Mouse (Mus musculus): ENCODE results near the gene Plekhh1. TPM values are rescaled to one million over a fixed set of nuclear protein-coding genes. Genes with fewer than 3 reads are reported as not detected.
A peak's percentile ranks its signal among the peaks of the same experiment; 100 is the strongest.

Plekhh1 gene
- 10 to 100 TPM in 1 of 2 experiments, 1 to 10 TPM in 1; 8.5 to 11.4 TPM for total RNA-seq (2021)
- long read RNA-seq, experiment 1, full-length matches to known transcripts = 1 of 1 reads
- long read RNA-seq, experiment 1, partial matches to known transcripts = 0 of 1 reads
- long read RNA-seq, experiment 1, other reads (novel, unspliced or antisense) = 0 of 1 reads
- long read RNA-seq, experiment 2, full-length matches to known transcripts = 1 of 1 reads
- long read RNA-seq, experiment 2, partial matches to known transcripts = 0 of 1 reads
- long read RNA-seq, experiment 2, other reads (novel, unspliced or antisense) = 0 of 1 reads

- no peak for DNase-seq (ENCODE audit: low spot score in 2 of 2)
Measured at GRCm38 (mm10) chr12:79028911-79029861, at the start of gene Plekhh1. Gene Plekhh1 (plus strand): TSS chr12:79029163.

DNA sequence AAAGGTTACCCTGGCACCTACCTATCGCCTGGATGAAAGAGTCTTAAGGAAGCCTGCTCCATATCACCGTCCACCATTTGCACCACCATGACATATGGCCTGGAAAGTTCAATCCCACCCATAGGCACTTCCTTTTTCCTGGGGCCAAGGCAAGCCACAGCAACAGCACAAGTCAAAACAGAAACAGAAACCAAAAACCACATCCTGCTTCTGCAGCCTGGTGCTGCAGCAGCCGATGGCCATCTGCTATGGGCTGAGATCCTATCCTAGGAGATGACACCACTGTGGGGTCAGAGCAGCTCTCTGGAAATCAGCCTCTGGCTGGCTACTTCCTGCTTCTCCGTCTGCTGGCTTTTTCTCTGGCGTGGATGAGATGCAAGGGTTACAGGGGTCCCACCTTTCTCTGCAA is 48.3 kb upstream of the Plekhh1 start:
- DNase-seq (ENCODE audit: low spot score in 2 of 2) = no peak

DNA sequence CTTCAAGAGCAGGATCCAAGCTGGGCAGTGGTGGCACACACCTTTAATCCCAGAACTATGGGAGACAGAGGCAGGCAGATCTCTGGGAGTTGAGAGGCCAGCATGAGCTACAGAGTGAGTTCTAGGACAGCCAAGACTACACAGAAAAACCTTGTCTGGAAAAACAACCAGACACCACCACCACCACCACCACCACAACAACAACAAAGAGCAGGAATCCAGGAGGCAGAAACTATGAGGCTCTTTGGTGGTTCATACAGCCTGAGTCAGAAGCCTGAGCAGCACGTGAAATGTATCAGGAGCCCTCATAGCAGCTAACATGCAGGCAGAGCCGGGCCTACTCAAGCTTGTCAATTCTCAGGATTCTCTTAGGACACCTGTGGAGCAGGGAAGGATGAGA is 47.8 kb upstream of the Plekhh1 start:
- DNase-seq (ENCODE audit: low spot score in 2 of 2) = no peak

GRCm38 (mm10) chr12:78981938-78982825 is 46.8 kb upstream of the Plekhh1 start:
- no peak for DNase-seq (ENCODE audit: low spot score in 2 of 2)

DNA sequence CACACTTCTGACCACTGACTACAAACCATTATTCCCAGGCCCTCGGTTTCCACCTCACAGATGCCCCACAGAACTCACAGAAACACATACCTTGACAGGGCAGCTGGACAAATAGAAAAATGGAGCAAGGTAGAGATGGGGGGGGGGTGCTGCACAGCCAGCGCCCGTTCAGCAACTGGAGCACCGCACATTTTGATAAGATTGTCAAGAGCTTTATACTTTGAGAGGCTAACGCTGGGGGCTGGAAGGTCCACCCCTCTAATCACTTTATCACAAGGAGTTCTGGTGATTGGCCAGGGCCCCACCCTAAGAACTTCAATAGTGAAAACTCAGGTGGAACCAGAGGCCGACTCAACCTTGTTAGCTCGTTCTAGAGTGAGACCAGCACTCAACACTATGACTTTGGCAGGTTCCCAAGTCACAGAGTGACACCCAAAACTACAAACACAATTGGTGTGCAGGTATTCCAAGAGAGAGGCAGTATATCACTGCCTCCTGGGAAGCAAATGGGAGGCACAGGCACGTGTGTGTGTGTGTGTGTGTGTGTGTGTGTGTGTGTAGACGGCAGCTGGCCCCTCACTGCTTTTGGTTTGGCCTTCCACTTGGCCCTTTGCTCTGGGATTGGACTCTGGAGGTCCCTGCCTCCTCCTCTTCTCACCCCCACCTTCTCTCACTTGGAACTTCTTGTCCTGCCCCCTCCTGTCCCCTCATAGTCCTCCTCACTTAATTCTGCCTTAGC is 45.5 kb upstream of the Plekhh1 start:
- no peak for DNase-seq (ENCODE audit: low spot score in 2 of 2)

GRCm38 (mm10) chr12:78984035-78984432 is 44.9 kb upstream of the Plekhh1 start:
- DNase-seq (ENCODE audit: low spot score in 2 of 2) = peak in 1 of 2 experiments; percentile 40

DNA sequence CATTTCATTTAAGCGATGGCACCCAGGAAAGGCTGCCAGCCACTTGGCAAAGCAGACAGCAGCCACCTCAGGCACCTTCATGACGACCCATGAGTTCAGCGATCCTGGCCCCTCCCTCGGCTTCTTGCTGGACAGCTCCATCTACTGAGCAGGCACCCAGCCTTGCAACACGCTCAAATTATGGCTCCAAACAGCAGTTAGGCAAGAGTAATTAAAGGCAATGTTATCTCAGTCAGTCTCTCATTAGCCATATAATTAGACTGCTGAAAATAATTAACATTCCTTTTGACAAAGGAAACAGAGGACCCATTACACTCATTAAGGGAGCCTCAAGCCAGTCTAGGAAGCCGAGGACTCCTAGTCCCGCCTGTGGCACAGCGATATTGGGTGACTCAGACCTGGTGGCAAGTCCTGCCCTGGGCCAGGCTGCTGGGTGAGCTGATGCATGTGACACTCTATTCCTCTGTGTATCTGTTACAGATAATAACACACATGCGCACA is 41.3 kb upstream of the Plekhh1 start:
- DNase-seq (ENCODE audit: low spot score in 2 of 2) = peak in 1 of 2 experiments; percentile 33

DNA sequence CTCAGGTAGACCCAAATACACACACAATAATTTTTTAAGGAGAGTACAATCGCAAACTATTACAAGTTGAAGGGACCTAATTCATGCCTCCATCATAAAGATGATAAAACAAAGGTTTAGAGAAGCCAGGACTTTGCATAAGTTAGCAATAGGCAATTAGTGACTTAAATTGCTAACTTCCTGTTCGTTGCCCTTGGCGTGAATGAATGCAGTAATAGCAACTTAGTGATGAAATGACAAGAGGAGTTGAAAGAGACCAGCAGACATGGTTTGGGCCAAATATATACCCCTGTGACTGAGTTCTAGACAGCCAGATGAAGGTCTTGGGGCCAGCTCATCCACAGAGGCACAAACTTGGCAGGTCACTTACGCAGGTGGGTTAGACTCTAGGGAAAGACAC is 32.7 kb upstream of the Plekhh1 start:
- DNase-seq (ENCODE audit: low spot score in 2 of 2) = no peak

DNA sequence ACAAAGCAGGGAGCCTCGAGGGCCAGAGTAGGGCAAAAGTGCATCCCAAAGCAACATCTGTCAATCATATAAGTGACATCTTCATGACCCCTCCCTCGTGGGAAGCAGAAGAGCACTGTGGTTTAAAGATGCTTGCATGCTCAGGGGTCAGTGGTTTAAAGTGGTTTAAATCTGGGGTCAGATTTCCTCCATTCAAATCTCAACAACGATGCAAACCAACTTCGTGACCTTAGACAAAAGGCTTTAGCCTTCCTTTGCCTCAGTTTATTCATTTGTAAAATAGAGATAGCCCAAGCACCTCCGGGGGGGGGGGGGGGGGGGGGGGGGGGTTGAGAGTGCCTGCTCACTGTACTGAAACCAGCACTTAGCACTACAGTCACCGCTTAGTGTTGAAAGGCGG is 32.3 kb upstream of the Plekhh1 start:
- DNase-seq (ENCODE audit: low spot score in 2 of 2) = no peak

- no peak for DNase-seq (ENCODE audit: low spot score in 2 of 2)
Measured at GRCm38 (mm10) chr12:79002406-79002805, 26.6 kb upstream of the Plekhh1 start.

DNA sequence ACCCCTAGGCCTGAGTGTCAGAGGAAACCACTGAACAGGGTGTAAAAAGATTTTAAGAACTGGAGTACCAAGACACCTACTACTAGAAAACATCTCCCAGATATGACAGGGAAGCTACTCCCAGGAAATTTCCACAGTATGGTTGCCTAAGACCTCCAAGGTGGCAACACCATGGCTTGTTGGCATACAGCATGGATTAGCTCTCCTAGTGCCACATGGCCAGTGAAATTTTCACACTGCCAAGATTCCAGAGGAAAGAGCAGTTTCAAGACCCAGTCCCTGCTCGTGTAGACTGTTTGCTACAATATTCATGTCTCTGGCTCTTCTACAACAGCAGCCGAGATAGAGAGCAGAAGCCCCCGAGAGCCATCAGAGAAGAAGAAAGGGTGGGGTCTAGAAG is 26.0 kb upstream of the Plekhh1 start:
- no peak for DNase-seq (ENCODE audit: low spot score in 2 of 2)

DNA sequence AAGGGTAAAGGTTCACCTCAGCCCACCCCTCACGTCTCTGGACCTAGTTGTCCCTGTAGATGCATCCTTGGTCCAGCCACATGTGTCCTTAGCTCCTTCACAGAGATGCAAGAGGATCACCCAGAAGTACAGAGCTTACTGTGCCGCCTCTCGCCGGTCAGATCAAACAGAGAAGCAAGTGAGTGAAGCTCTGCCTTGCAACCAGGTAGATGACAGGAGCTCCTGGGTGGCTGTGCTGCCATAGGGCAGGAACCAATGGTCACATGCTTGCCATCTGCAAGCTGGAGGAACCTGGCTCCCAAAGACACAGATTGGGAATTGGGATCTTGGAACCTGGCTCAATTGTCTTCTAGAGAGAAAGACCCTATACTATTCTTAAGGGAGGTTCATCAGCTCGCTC is 23.5 kb upstream of the Plekhh1 start:
- no peak for DNase-seq (ENCODE audit: low spot score in 2 of 2)

DNA sequence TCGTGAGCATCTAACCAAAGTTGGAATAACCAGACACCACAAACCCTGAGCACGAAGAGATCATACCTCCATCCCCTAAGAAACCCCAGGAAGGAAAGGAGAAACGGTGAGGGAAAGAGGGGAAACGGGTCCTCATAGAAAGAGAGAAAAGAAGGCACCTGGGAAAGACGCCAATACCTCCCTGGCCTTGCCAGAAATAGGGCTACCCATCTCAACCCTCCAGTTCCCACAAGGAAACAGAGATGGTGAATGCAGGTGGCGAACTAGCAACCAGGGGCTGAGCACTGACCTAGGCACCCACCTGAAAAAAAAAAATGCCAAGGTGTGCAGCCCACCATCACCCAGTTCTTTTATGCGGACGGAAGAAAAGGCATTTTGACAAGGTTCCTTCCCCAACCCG is 22.9 kb upstream of the Plekhh1 start:
- DNase-seq (ENCODE audit: low spot score in 2 of 2) = no peak

DNA sequence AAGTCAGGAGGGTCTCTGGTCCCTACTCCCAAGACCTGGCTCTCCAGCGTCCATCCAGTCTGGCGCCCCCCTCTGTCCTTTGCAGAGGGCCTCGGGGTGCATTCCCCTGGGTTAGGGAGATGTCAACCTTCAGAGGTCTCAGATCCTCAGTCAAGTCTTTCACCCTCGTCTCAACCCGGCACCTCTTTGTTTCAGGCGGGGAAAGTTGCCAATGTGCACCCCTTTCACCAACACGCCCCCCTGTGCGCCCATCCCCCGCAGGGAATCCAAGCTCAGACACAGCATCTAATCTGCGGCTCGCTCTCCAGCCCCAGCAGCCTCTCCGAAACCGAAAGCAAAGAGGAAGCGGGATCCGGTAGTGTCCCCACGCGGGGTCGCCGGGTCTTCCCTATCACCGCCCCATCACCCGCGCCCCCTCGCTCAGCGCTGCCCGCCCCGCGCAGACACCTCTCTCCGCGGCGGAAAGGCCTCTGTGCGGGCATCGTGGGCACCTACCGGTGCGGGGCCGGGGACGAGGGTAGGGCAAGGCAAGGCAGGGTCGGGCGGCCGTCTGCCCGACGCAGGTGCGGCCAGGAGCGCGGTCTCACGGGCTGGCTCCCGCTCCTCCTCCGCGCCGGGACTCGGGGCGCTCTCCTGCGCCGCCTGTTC is 22.4 kb upstream of the Plekhh1 start:
- peak; percentile 57 to 63 for DNase-seq (ENCODE audit: low spot score in 2 of 2)

DNA sequence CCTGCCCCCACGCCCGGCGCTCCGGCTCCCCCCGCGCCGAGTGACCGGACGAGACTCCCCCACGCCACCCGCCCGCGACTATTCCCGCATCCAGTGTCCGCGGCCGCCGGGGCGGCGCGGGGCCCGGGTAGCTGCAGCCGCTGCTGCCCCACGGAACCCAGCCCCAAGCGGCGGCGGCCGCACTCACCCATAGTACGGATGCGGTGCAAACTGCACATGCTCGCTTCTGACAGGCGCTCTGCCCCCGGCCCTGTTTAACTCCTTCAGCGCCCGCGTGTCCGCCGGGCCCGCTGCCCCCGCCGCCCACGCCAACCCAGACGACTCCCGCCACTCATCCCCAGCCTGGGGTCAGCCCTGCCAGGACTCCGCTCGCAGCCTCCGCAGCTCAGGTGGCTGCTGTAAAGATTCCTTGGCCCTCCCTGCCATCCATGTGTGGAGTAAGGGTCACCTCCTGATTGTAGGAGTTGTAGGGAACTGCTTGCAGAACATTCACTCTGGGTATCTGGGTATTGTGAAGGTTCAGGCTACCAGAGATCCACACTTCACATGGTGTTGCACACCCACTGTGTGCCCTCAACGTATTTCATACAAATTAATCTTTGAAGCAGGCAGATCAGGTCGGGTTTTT is 21.7 kb upstream of the Plekhh1 start, which contains the start of gene Tmem229b:
Tmem229b (minus strand) TSS at position 502 of the 628 bp plus-strand sequence.
- DNase-seq (ENCODE audit: low spot score in 2 of 2) = peak; percentile 58 to 71

- no peak for DNase-seq (ENCODE audit: low spot score in 2 of 2)
Measured at GRCm38 (mm10) chr12:79010569-79010968, 18.4 kb upstream of the Plekhh1 start.

- DNase-seq (ENCODE audit: low spot score in 2 of 2) = no peak
Measured at GRCm38 (mm10) chr12:79016109-79016508, 12.9 kb upstream of the Plekhh1 start.

DNA sequence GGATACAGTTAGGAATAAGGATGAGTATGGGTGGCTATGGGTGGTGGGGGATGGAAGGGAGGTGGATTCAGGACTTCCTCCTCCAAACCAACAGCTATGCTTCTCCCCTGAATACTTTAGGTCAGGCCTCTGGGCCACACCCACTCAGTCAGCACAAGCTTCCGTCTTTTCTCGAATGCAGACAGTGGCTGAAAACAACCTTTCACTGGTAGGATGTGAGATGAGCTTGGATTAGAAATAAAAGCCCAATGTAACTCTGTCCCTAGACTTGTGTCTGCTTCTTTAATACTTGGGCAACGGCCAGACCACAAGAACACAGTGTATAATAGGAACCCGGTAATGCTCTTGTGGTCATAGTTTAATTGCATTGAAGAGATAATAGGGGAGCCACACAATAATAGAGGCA is 11.0 kb upstream of the Plekhh1 start:
- DNase-seq (ENCODE audit: low spot score in 2 of 2) = no peak

GRCm38 (mm10) chr12:79021902-79022301 is 7.1 kb upstream of the Plekhh1 start:
- no peak for DNase-seq (ENCODE audit: low spot score in 2 of 2)
